Mouse (Mus musculus) CH12.LX (cell line): ENCODE measurements around the gene Taf15. TPM values are rescaled to one million over a fixed set of nuclear protein-coding genes. Genes with fewer than 3 reads are reported as not detected.
A peak's percentile ranks its signal among the peaks of the same experiment; 100 is the strongest.

ENCODE experiments used
- DNase-seq: peaks from one replicate; pipeline ENCODE4 v3.0.0-alpha.2; 2013; ENCODE audit errors: extremely low read depth
- H3K27ac ChIP-seq: 2 replicates; pipeline ENCODE4 v1.5.1; 2012; ENCODE audit warnings: low read depth, mild to moderate bottlenecking, control low read depth, moderate library complexity; ENCODE audit not compliant: insufficient read depth
- H3K27me3 ChIP-seq: replicated peaks from 2 replicates; pipeline ENCODE3; 2012; ENCODE audit warnings: inconsistent platforms
- H3K36me3 ChIP-seq, 2 experiments: replicated peaks in 1 of 2; 2 replicates each; pipeline versions ENCODE3 to v1.6.1; 2012; ENCODE audit warnings: inconsistent platforms in 1 of 2, low read length in 1 of 2, mild to moderate bottlenecking in 1 of 2, mixed read lengths in 1 of 2, moderate library complexity in 1 of 2; ENCODE audit not compliant: control insufficient read depth in 1 of 2, insufficient read depth in 1 of 2
- H3K4me1 ChIP-seq, 2 experiments: 2 replicates each; pipeline ENCODE4 v1.6.1; 2012; ENCODE audit warnings: inconsistent platforms in 1 of 2, moderate library complexity in 1 of 2; ENCODE audit not compliant: insufficient read depth in 2 of 2, control insufficient read depth in 1 of 2
- H3K4me2 ChIP-seq: 2 replicates; pipeline ENCODE4 v1.6.1; 2012; ENCODE audit warnings: low read depth, mild to moderate bottlenecking, control low read depth; ENCODE audit not compliant: poor library complexity, insufficient read depth, severe bottlenecking
- H3K4me3 ChIP-seq, 3 experiments: fragments of 150-350 bp in 1 of 3; sonication (generic) in 1 of 3; replicated peaks in 1 of 3; 2 replicates each; pipeline versions ENCODE3 to v1.5.1; 2011 to 2012; ENCODE audit warnings: low read depth in 2 of 3, low read length in 2 of 3, mild to moderate bottlenecking in 2 of 3, moderate library complexity in 2 of 3, control low read depth in 1 of 3, improper control_type of control experiment in 1 of 3, inconsistent platforms in 1 of 3, mixed read lengths in 1 of 3; ENCODE audit not compliant: poor library complexity in 1 of 3
- H3K79me2 ChIP-seq: replicated peaks from 2 replicates; pipeline ENCODE4 v1.6.1; 2012; ENCODE audit warnings: mild to moderate bottlenecking, moderate library complexity; ENCODE audit not compliant: control insufficient read depth, poor library complexity, insufficient read depth, severe bottlenecking; ENCODE audit errors: extremely low read depth
- H3K9ac ChIP-seq: 2 replicates; pipeline ENCODE4 v1.6.1; 2012; ENCODE audit warnings: low read depth, mild to moderate bottlenecking, control low read depth, moderate library complexity; ENCODE audit not compliant: insufficient read depth
- H3K9me3 ChIP-seq: replicated peaks from 2 replicates; pipeline ENCODE3; 2012; ENCODE audit warnings: low read length, inconsistent platforms, mixed read lengths
- BHLHE40 ChIP-seq: IDR thresholded peaks from 2 replicates; pipeline ENCODE4 v1.6.1; 2011; ENCODE audit warnings: mild to moderate bottlenecking, low read depth, low read length, improper control_type of control experiment
- CHD1 ChIP-seq: IDR thresholded peaks from 2 replicates; pipeline ENCODE4 v1.6.1; 2012; ENCODE audit warnings: low read depth, low read length, improper control_type of control experiment, inconsistent platforms
- CHD2 ChIP-seq: IDR thresholded peaks from 2 replicates; pipeline ENCODE4 v1.6.1; 2011; ENCODE audit warnings: low read length, improper control_type of control experiment
- CTCF ChIP-seq, 2 experiments: IDR thresholded peaks in 1 of 2; conservative IDR thresholded peaks in 1 of 2; 2 replicates each; pipeline ENCODE4 v1.5.1; 2011 to 2012; ENCODE audit warnings: low read depth in 2 of 2, low read length in 2 of 2, improper control_type of control experiment in 1 of 2, inconsistent platforms in 1 of 2, mild to moderate bottlenecking in 1 of 2, moderate library complexity in 1 of 2
- E2F4 ChIP-seq: IDR thresholded peaks from 2 replicates; pipeline ENCODE4 v1.6.1; 2011; ENCODE audit warnings: low read depth, low read length, improper control_type of control experiment; ENCODE audit not compliant: insufficient replicate concordance
- ELF1 ChIP-seq: IDR thresholded peaks from 2 replicates; pipeline ENCODE4 v1.6.1; 2014; ENCODE audit warnings: low read depth, mild to moderate bottlenecking, inconsistent platforms, low read length, improper control_type of control experiment
- EP300 ChIP-seq: IDR thresholded peaks from 2 replicates; pipeline ENCODE4 v1.6.1; 2011; ENCODE audit warnings: low read length, improper control_type of control experiment
- ETS1 ChIP-seq: conservative IDR thresholded peaks from 2 replicates; pipeline ENCODE4 v1.6.1; 2012; ENCODE audit warnings: low read depth, mild to moderate bottlenecking, inconsistent platforms, low read length, improper control_type of control experiment, moderate library complexity
- GABPA ChIP-seq: IDR thresholded peaks from 2 replicates; pipeline ENCODE4 v1.6.1; 2012; ENCODE audit warnings: low read depth, low read length, improper control_type of control experiment, inconsistent platforms; ENCODE audit not compliant: insufficient replicate concordance
- IRF4 ChIP-seq: IDR thresholded peaks from 2 replicates; pipeline ENCODE4 v1.6.1; 2014; ENCODE audit warnings: low read depth, mild to moderate bottlenecking, inconsistent platforms, low read length, improper control_type of control experiment
- JUN ChIP-seq: IDR thresholded peaks from 2 replicates; pipeline ENCODE4 v1.6.1; 2011; ENCODE audit warnings: low read depth, mild to moderate bottlenecking, low read length, improper control_type of control experiment, moderate library complexity; ENCODE audit not compliant: insufficient read depth
- JUND ChIP-seq: conservative IDR thresholded peaks from 2 replicates; pipeline ENCODE4 v1.6.1; 2011; ENCODE audit warnings: low read depth, low read length, improper control_type of control experiment
- KAT2A ChIP-seq: IDR thresholded peaks from 2 replicates; pipeline ENCODE4 v1.6.1; 2012; ENCODE audit warnings: low read length, improper control_type of control experiment, inconsistent platforms; ENCODE audit not compliant: insufficient replicate concordance
- MAFK ChIP-seq: IDR thresholded peaks from 2 replicates; pipeline ENCODE4 v1.6.1; 2011; ENCODE audit warnings: low read length, improper control_type of control experiment; ENCODE audit not compliant: insufficient replicate concordance
- MAX ChIP-seq: IDR thresholded peaks from 2 replicates; pipeline ENCODE4 v1.6.1; 2011; ENCODE audit warnings: low read length, improper control_type of control experiment
- MAZ ChIP-seq: IDR thresholded peaks from 2 replicates; pipeline ENCODE4 v1.6.1; 2012; ENCODE audit warnings: low read depth, mild to moderate bottlenecking, inconsistent platforms, low read length, improper control_type of control experiment, moderate library complexity
- MEF2A ChIP-seq: IDR thresholded peaks from 2 replicates; pipeline ENCODE4 v1.6.1; 2014; ENCODE audit warnings: low read depth, mild to moderate bottlenecking, inconsistent platforms, low read length, improper control_type of control experiment, borderline replicate concordance
- MYC ChIP-seq: IDR thresholded peaks from 2 replicates; pipeline ENCODE4 v1.6.1; 2011; ENCODE audit warnings: low read depth, mild to moderate bottlenecking, improper control_type of control experiment, low read length
- NELFE ChIP-seq: IDR thresholded peaks from 2 replicates; pipeline ENCODE4 v1.6.1; 2011; ENCODE audit warnings: low read depth, low read length, improper control_type of control experiment
- NRF1 ChIP-seq: IDR thresholded peaks from 2 replicates; pipeline ENCODE4 v1.6.1; 2014; ENCODE audit warnings: low read depth, mild to moderate bottlenecking, inconsistent platforms, low read length, improper control_type of control experiment, moderate library complexity
- PAX5 ChIP-seq: IDR thresholded peaks from 2 replicates; pipeline ENCODE4 v1.6.1; 2012; ENCODE audit warnings: low read length, inconsistent platforms, mixed read lengths
- POLR2A ChIP-seq: IDR thresholded peaks from 2 replicates; pipeline ENCODE4 v1.6.1; 2011; ENCODE audit warnings: low read depth, mild to moderate bottlenecking, improper control_type of control experiment, low read length
- POLR2AphosphoS2 ChIP-seq: IDR thresholded peaks from 2 replicates; pipeline ENCODE4 v1.6.1; 2011; ENCODE audit warnings: low read depth, low read length, improper control_type of control experiment
- RAD21 ChIP-seq: IDR thresholded peaks from 2 replicates; pipeline ENCODE4 v1.6.1; 2011; ENCODE audit warnings: low read depth, mild to moderate bottlenecking, low read length, improper control_type of control experiment, moderate library complexity
- RCOR1 ChIP-seq: conservative IDR thresholded peaks from 2 replicates; pipeline ENCODE4 v1.6.1; 2012; ENCODE audit warnings: low read depth, mild to moderate bottlenecking, inconsistent platforms, low read length, improper control_type of control experiment
- SIN3A ChIP-seq: IDR thresholded peaks from 2 replicates; pipeline ENCODE4 v1.6.1; 2012; ENCODE audit warnings: low read length, improper control_type of control experiment, inconsistent platforms
- SMC3 ChIP-seq: IDR thresholded peaks from 2 replicates; pipeline ENCODE4 v1.6.1; 2011; ENCODE audit warnings: low read depth, low read length, improper control_type of control experiment
- TBP ChIP-seq: conservative IDR thresholded peaks from 2 replicates; pipeline ENCODE4 v1.6.1; 2011; ENCODE audit warnings: low read depth, low read length, improper control_type of control experiment
- TCF12 ChIP-seq: IDR thresholded peaks from 2 replicates; pipeline ENCODE4 v1.6.1; 2014; ENCODE audit warnings: low read depth, mild to moderate bottlenecking, inconsistent platforms, low read length, improper control_type of control experiment
- UBTF ChIP-seq: IDR thresholded peaks from 2 replicates; pipeline ENCODE4 v1.6.1; 2012; ENCODE audit warnings: low read depth, mild to moderate bottlenecking, inconsistent platforms, low read length, improper control_type of control experiment, moderate library complexity
- USF1 ChIP-seq: IDR thresholded peaks from 2 replicates; pipeline ENCODE4 v1.6.1; 2014; ENCODE audit warnings: low read depth, mild to moderate bottlenecking, inconsistent platforms, low read length, improper control_type of control experiment
- USF2 ChIP-seq: conservative IDR thresholded peaks from 2 replicates; pipeline ENCODE4 v1.6.1; 2011; ENCODE audit warnings: low read depth, low read length, improper control_type of control experiment
- ZC3H11A ChIP-seq: IDR thresholded peaks from 2 replicates; pipeline ENCODE4 v1.6.1; 2012; ENCODE audit warnings: low read depth, mild to moderate bottlenecking, inconsistent platforms, low read length, improper control_type of control experiment
- ZKSCAN1 ChIP-seq: IDR thresholded peaks from 2 replicates; pipeline ENCODE4 v1.6.1; 2012; ENCODE audit warnings: low read depth, inconsistent platforms, low read length, improper control_type of control experiment, borderline replicate concordance
- ZMIZ1 ChIP-seq: IDR thresholded peaks from 2 replicates; pipeline ENCODE4 v1.6.1; 2012; ENCODE audit warnings: low read depth, mild to moderate bottlenecking, inconsistent platforms, low read length, improper control_type of control experiment
- ZNF384 ChIP-seq: IDR thresholded peaks from 2 replicates; pipeline ENCODE4 v1.6.1; 2012; ENCODE audit warnings: low read depth, low read length, improper control_type of control experiment, inconsistent platforms
- dilution Hi-C: fragments of 300-500 bp; cut with MboI; formaldehyde crosslinking; loops from 2 replicates; pipeline ENCODE4 v1.14.3; 2020; ENCODE audit warnings: low sequenced_read_pairs; ENCODE audit not compliant: extremely low pct_unique_long_range_greater_than_20kb, extremely low pct_ligation_motif_present
- in situ Hi-C: fragments of 300-500 bp; cut with MboI; formaldehyde crosslinking; loops from 3 replicates; pipeline ENCODE4 v1.14.3; 2019; ENCODE audit warnings: low sequenced_read_pairs, low pct_ligation_motif_present, low pct_unique_long_range_greater_than_20kb, mixed read lengths
- polyA plus RNA-seq: library from polyadenylated mRNA; unstranded; fragments of >175 nt; gene quantifications from 2 replicates; pipeline ENCODE4 v1.2.1, GENCODE M21; 2012; ENCODE audit warnings: low read depth; ENCODE audit not compliant: insufficient read length
- total RNA-seq, 2 experiments: library from RNA; depleted of rRNA; stranded (reverse); fragments of 300-350 nt in 1 of 2; fragments of >200 nt in 1 of 2; gene quantifications; 2 replicates each; pipeline ENCODE4 v1.2.3; 2012 to 2014

Gene Taf15
- total RNA-seq (2012; rRNA removed), result 60.4 and 69.8 TPM in 2 replicates
- total RNA-seq (2014; rRNA removed), result 38.8 and 39.5 TPM in 2 replicates
- polyA plus RNA-seq, result 367 and 488 TPM in 2 replicates

DNA sequence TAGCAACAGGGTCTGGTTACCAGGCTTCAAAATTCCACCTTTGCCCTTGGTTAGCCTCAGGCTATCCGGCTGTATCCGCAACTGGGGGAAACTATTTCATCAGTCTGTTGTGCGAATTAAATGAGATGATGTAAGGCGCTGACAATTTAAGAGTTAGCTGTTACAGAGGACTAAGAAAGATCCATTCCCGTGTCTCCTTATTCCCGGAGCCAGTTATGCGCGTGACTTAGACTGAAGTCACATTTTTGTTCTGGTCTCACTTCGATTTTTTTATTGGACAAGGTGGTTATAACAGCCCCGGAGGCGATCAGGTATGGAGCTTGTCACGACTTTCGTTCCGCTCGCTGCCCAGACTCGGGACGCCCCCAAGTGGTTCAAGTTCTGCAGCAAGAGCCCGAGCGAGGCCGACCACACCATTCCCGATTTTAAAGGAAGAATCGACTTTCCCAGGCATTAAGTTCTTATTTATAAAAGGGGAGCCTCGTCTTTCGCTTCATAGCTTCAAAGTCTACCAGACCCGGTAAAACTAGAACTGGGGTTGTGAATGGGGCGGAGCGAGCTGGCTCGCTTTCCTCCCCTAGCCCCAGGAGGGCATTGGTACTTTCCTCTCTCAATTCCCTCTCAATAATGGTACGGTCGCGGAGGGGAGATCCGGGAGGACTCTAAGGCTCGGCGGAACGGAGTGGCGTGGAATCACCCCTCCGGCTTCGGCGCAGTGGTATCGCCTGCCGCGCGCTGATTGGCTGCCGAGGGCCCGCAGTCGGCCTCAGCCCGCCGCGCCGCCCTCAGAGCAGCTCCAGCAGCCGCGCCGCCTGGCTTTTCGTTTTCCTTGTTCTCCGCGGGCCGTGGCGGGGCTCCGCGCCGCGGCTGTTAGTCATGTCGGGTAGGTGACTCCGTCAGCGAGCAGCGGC lies at the start of gene Taf15:
Gene Taf15, plus strand, starts transcription at position 763 of the 911 bp plus-strand sequence.
- dilution Hi-C loops (no loop called here), in situ Hi-C loops (no loop called here)
- Histone ChIP-seq H3K27ac (peak within 1 kb of the TSS; percentile 50), H3K36me3 (peaks cover 6 to 24% of the 10 kb centered on the region in 2 experiments), H3K79me2 (peaks cover 42% of the 10 kb centered on the region), H3K4me1 (peaks cover 1 to 40% of the 10 kb centered on the region in 2 experiments), H3K9me3 (peaks cover 7% of the 10 kb centered on the region), H3K4me3 (peak within 1 kb of the TSS; percentile 73 to 91 (median 75)), H3K9ac (peak within 1 kb of the TSS; percentile 94), H3K27me3 (peaks cover 3% of the 10 kb centered on the region), H3K4me2 (peak within 1 kb of the TSS; percentile 97)
- DNase-seq, result peak; percentile 100
- TF ChIP-seq BHLHE40 (peak; percentile 89), ZKSCAN1 (no peak; the same call in 1 of the 2 replicates), NRF1 (peak; percentile 45; the same call in 1 of the 2 replicates), MEF2A (peak; percentile 84), NELFE (peak; percentile 98), PAX5 (peak; percentile 89; the same call in 1 of the 2 replicates), TCF12 (peak; percentile 93), ZNF384 (peak; percentile 60), CTCF (conservative IDR thresholded peaks at IDR 0.05 in 1 of 2, IDR thresholded peaks at IDR 0.05 in 1 of 2; ENCODE audit: low read depth in 2 of 2, low read length in 2 of 2) (peak in 1 of 2 experiments; percentile 86; a peak in 2 of 4 replicates), KAT2A (peak; percentile 77; the same call in 1 of the 2 replicates), GABPA (no peak; the same call in 1 of the 2 replicates), CHD1 (peak; percentile 100), E2F4 (peak; percentile 62; the same call in 1 of the 2 replicates), POLR2A (peak; percentile 97), JUN (no peak; the same call in 1 of the 2 replicates), MYC (peak; percentile 74), IRF4 (peak; percentile 80), TBP (peak; percentile 73), CHD2 (peak; percentile 44; the same call in 1 of the 2 replicates), RCOR1 (peak; percentile 79), RAD21 (peak; percentile 73), MAX (peak; percentile 82; the same call in 1 of the 2 replicates), SMC3 (peak; percentile 69), EP300 (peak; percentile 64), ETS1 (no peak; the same call in 1 of the 2 replicates), USF1 (no peak), USF2 (no peak), ZC3H11A (no peak), ZMIZ1 (peak; percentile 95), JUND (no peak; the same call in 1 of the 2 replicates), SIN3A (peak; percentile 92), ELF1 (peak; percentile 39), MAZ (peak; percentile 66; the same call in 1 of the 2 replicates), UBTF (no peak; the same call in 1 of the 2 replicates), POLR2AphosphoS2 (peak; percentile 81; the same call in 1 of the 2 replicates), MAFK (no peak)
